ENCODE assay signal across 18 mouse cellular contexts in the genomic region with DNA sequence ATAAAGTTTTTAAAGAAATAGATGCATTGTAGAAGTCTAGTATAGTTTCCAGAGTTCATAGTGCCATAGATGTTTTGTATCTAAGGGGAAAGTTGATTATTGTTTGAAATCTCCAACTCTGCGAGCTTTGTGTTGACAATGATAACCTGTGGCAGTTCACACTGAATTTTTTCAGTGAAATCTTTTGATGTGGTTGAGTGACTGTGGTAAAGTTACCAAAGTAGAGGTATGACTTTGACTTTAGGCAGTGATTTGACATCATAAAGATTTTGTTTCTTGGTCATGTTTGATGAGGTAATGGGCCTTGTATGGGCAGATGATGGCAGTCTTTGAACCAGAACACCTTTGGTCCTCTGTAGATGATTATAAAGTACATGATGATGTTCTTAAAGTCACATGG.
"Had no signal": no experiment of that assay in that cellular context is flagged by ENCODE, and none has a peak within 500 bp of the region (broad histone marks: within the 10 kb centered on the region; RNA-seq: fewer than 3 reads in every experiment).

No protein-coding gene starts in this region.

- DNase-seq: kidney, adult 9 months; kidney, postnatal 25 days; layer of hippocampus, adult 9-11 months; liver, embryonic 13.5 days; lung, adult 2 months; lung, postnatal 14 days; lung, postnatal 4 days; right cerebral cortex, adult 18-20 months; right cerebral cortex, postnatal 14 days; right cerebral cortex, postnatal 4 days; thymus, adult 2 months; thymus, postnatal 14 days; thymus, postnatal 4 days had no signal

- H3K27me3 ChIP-seq: liver, embryonic 13.5 days; midbrain, embryonic 12.5 days; midbrain, embryonic 15.5 days; neural tube, embryonic 13.5 days had no signal

- H3K4me3 ChIP-seq: layer of hippocampus, adult 2 months; liver, embryonic 13.5 days; midbrain, embryonic 12.5 days; midbrain, embryonic 15.5 days; neural tube, embryonic 13.5 days had no signal

- H3K27ac ChIP-seq: layer of hippocampus, adult 2 months; liver, embryonic 13.5 days; midbrain, embryonic 12.5 days; midbrain, embryonic 15.5 days; neural tube, embryonic 13.5 days; stomach, postnatal 0 days had no signal

- H3K9me3 ChIP-seq: liver, embryonic 13.5 days; midbrain, embryonic 12.5 days; midbrain, embryonic 15.5 days; neural tube, embryonic 13.5 days had no signal

- H3K4me1 ChIP-seq: liver, embryonic 13.5 days; midbrain, embryonic 12.5 days; midbrain, embryonic 15.5 days; neural tube, embryonic 13.5 days had no signal

- ATAC-seq: midbrain, embryonic 15.5 days had no signal
